Mouse (Mus musculus) right cerebral cortex, postnatal 10 days (tissue): ENCODE results near the gene Lmntd2.

ENCODE experiments used
- DNase-seq, 2 experiments: peaks; one replicate each; pipeline ENCODE4 v3.0.0; 2021; ENCODE audit warnings: low spot score in 2 of 2

Gene Lmntd2

DNA sequence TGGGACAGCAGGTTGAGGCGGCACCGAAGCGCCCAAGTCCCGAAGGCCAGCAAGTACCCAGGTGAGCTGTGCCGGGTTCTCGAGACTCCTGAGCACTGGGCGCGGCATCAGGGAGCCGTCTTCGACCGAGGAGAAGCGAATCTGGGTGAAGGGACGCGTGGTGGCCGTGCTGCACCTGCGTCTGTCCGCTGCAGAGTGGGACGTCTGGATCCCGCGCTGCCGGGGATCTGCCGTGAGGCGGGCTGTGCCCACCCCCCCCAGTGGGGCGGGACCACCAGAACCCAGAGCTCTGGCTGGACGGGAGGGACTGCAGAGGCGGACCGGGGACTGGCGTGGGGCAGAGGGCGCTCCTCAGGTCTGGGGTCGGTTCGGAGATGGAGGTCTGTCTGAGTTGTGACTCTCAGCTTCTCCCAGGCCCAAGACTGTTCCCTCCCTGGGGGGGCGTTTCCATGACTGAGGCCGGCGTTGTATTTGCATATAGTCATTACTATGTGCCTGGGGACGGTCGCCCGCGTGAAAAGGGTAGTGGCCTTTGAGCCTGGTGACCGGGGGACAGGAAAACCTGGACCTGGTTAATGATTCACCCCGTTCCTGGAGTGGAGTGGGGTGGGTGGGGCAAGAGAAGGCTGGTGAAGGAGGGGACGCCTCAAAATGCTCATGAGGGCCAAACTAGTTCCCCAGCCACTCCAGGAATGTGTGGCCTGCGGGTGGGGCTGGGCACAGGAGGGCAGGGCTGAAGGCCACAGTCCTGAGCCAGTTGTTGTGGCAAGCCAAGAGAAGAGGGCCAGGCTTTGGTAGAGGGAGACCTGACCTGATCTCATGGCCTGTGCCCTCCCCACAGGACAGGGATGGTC is 2.2 kb upstream of the Lmntd2 start:
- DNase-seq, result peak in 1 of 2 experiments; percentile 36

DNA sequence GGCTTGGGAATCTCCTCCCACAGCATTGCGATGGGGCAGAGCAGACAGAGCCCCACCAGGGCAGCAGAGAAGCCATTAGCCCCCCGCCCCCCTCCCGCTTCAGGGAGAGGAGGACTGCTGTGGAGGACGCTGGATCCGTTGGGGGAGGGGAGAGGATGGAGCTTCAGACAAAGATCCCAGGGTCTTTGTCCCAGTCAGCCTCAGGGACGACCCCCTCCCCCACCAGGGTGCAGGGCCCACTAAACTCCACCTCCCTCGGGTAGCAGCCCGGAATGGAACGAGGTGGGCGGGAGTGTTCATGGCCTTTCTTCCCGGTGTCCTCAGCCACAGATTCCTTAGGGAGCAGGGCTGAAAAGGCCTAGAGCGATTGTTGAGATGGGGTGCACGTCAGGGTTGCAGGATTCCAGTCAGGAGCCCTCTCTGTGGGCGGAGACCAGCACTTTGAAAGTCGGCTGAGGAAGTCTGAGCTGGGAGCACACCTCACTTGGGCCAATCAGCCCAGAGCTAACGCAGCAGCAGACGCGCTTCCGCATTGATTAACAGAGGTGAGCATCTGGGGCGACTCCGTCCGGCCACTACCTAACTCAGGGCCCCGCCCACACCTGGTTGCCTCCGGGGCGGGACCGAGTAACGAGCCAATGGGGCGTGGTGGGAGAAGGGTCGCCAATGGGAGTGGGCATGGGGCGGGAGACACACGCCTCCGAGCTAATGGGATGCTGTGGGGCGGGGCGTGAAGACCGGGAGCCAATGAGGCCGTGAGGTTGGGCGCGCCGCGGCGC is 1.4 kb upstream of the Lmntd2 start, which contains the start of gene Rassf7:
Rassf7 (plus strand) TSS at position 760 of the 779 bp plus-strand sequence.
- peak; percentile 89 to 92 for DNase-seq

DNA sequence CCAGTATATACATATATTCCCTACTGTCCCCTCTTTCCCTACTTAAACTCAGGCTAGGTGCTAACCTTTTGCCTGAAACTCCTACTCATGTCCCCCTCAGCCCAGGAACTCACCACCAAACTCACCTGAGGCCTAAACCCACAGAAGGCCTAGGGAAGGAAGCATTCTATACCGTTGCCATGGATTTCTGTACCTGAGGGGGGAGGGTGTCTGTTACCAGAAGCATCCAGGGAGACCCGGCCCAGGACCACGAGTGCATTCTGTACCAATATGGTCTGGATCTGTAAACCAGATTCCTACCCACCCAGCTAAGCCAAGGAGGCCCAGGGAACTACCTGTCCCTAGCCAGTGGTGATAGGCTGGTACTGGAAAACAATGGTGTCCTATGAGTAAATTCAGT is 430 bp upstream of the Lmntd2 start:
- no peak for DNase-seq

DNA sequence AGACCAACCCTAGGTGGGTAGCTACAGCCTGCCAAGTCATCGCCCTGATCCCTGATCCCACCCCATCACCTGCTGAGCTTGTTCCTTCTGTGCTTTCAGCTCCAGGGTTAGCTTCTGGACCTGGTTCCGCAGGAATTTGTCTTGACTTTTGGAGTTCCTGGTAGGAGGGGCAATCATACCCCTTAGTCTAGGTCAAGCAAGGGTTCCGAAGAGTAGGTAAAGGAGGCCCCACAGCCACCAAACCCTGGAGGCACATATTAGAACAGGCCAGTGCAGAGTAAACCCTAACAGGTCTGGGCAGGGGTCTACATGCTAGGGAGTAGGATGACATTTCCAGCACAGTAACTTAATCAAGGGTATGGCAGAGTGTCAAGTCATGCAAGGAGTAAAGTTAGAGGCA is 747 bp downstream of the Lmntd2 start:
- DNase-seq, result no peak

DNA sequence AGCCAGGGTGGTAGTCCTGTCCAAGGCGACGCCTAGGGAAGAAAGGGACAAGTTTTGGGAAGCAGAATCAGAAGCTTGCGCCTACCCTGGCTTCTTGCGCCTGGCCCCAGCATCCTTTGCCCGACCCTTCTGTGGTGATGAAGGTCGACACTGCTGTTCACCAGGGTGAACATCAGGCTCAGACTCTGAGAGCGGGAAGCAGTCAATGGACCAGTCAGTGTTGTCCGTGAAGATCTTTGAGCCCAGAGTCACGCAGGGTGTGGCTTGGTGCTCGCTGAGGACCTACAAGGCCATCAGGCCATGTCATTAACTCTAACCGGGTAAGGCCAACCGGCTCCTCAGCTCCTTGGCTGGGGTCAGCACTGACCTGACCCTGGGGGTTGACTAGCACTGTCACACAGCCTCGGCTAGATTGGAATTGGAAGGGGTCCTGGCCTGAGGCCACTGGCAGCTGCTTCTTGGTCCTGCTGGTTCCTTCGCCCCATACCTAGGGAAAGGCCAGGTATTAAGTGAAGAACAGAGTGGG is 3.2 kb downstream of the Lmntd2 start:
- no peak for DNase-seq

DNA sequence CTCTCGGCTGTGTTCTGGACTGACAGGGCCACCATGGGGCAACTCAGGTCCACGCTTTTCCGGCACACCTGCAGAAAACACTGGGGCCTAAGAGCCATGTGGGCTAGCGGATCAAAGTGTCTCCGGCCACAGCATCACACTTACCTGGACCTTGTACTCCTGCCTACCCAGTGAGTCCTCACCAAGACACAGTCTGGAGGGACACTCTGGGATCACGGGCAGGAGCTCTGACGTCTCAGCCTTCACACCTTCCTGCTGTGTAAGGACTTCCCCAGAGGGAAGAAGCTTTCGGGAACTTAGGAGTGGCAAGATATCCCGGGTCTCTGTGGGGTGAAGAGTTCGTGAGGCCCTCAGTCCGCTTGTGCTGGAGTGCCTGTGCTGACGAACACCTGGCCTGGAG is 3.7 kb downstream of the Lmntd2 start:
- DNase-seq, result no peak

DNA sequence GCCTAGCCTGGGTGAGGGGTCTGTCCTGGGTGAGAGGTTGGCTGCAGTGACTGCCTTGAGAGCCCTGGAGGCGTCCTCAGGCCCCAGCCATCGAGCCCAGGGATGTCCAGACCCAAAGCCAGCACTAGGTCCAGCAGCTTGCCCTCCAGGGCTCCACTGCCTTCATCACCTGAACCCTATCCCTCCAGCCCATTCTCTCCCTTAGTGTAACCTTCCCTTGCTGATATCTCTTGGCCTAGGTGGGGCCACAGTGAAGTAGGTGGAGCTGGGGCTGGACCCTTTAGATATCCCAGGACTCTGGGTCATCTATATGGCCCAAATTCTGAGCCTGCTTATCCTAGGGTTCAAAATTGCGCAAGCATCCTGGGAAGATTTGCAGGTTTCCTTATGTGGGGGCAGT is 4.4 kb downstream of the Lmntd2 start:
- no peak for DNase-seq

DNA sequence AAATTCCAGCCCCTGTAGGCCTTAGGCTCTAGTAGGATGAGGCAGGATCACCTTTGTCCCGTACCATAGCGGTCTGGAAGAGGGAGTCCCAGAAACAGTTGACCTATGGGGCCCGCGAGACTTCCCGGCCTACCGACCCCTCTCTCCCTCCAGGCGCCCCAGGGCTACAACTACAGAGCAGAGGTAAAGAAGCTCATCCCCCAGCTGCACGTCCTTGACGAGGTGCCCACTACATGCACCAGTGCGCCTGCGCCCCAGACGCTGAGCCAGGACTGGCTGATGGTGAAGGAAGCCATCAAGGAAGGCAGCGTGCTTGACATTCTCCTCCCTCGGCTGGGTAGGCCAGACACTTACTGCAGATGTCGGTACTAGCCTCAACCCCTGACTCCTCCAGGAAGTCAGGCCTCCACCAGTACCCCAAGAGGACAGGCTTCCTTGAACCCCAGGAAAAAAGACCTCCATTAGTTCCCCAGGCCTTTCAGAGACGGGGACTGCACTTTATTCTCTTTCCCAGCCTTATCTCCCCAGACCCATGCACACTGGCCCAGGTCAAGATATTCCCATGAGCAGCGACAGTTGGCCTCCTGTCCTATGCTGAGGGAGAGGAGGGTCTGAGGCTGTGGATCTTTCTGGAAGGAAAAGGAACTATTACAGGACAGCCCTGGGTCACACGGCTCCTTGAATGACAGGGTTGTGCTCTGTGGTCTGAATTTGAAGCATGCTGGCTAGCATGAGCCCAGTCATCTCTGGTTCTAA is 7.5 kb downstream of the Lmntd2 start:
- no peak for DNase-seq

DNA sequence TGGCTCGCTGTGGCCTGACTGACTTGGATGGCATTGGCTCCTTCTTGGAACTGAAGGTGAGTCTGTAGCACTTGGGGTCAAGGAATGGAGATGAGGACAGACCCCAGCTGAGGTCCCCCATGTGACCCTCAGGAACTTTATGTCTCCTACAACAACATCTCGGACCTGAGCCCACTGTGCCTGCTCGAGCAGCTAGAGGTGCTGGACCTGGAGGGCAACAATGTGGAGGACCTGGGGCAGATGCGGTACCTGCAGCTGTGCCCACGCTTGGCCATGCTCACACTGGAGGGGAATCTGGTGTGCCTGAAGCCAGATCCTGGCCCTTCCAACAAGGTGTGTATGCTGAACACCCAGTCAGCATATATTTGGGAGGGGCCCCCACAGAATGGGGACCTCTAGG is 8.4 kb downstream of the Lmntd2 start:
- DNase-seq, result no peak

DNA sequence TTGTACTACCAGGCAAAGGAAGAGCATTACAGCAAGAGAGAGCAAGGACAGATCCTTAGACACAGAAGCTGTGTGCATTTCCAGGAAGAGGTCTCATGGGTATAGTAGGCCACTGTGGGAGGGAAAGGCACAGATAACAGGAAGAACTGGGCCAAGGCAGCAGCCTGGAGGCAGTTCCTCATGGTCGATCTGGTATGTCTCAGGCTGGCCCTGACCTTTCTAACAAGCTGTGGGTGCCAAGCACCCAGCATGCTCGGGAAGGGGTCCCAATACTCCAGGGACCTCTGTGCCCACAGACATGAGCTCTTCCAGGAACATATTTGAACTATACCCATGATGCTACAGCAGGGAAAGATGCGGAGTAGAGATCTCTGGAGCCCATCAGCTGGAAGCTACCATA is 9.3 kb downstream of the Lmntd2 start:
- no peak for DNase-seq

DNA sequence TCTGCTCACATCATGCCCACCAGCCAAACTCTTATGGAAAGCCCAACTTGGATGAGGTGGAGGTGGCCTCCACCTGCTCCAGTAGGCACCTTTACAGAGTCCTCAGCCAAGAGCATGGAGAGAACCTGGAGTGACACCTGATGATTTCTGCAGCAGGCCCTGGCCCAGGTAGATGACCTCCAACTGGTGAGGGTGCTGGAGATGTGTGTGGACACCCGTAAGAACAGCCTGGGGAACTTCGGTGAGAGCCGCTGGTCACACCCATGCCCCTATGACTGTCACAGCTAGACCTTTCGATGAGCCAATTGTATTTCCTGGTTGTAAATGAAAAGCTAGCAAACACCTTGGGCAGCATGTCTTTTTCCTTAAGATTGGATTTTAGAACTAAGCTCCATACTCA is 15.8 kb downstream of the Lmntd2 start:
- DNase-seq, result no peak

DNA sequence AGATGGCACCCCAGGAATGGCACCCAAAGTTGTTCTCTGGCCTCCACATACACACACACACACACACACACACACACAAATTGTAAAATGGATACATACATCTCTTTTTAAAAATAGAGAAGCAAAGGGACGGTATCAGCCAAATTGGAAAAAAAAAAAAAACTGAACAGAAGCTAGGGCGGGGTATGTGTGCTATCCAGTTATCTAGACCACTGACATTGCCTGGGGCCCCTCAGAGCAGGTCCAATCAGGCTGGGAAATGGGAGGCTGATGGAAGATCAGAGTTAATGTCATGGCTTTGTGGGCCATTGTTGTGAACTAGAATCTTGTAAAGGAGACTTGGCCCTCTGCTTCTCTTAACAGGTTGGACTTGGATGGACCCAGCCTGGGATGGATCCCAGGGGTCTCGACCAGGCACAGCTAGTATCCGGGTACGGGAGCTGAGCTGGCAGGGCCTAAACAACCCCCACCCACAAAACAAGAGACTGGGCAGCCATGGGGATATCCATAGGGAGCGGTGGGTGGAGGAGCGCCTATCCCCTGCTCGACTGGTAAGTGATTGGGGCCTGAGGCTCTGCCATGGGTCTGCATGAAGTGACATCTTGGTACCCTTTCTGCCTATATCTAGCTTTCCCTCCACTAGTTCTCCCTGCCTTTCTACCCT is 17.1 kb downstream of the Lmntd2 start:
- DNase-seq, result no peak

DNA sequence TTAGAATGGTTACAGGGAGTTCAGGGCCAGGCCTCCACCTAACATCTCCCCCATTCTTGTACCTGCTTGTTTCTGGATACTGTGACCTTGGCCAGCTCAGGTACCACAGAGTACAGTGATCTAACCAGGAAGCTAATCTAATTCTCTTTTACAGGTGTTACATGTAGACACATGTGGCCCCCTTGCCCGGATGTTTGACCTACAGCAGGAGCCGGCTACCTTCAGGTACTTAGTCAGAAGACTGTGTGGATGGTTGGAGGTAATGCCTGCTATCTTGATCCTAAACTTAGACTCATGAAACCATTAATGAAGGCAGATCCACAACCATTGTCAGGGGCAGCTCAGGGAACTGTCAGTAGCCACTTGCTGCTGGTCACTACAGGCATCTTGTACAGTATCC is 18.1 kb downstream of the Lmntd2 start:
- DNase-seq, result no peak

DNA sequence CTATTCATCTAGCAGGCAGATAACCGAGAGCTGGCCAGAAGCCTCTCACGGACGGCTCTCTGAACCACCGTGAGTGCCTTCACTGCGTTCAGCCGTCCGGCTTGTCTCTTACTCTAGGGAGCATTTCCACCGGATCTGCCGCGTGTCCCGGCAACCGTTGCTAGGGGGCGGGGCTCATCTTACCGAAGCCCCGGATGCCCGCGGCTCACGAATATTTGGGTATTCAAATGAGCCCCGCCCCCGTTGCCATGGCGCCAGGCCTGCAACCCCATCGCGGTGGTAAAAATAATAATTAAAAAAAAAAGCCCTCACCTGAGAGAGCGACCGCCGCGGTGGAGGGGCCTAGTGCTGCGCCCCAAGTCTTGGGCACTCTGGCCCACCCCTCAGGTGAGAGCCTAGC is 19.1 kb downstream of the Lmntd2 start:
- peak; percentile 93 to 95 for DNase-seq

DNA sequence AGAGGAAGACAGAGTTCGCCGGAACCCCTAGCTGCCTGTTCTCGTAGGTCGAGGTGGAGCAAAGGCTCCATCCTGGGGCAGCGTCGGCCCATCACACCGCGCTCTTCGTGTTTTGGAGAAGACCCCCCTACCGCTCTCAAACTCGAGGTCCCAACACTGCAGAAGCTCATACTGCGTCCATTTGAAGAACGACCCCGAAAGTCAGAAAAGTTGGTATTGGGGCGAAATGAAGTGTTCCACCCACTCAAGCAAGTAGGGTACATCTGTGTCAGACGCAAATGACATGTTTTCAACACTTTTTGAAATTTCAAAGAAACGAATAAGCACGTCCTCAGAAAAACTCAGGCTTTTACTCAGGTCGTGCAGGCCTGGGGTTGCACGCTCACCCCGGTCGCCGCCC is 19.5 kb downstream of the Lmntd2 start:
- DNase-seq, result peak in 1 of 2 experiments; percentile 35

DNA sequence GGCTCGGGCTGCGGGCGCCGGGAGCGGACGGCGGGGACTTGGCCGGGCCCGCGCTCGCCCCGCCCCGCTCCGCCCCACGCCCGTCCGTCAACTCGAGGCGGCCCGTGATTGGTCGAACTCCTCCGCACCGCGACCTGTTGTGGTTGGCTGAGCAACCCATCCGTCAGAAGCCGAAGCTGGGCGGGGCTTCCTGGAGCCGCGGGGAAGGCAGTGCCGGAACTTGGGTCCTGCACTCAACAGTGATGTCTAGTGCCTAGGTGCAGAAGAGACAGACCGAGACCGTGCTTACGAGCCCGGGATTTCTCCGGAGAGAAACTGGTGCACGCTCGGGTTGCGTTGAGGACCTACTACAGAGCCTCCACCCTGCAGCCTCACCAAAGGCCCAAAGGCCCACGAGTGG is 19.9 kb downstream of the Lmntd2 start, which contains the start of the genes Hras and Lrrc56:
Hras (minus strand) TSS at position 58 of the 400 bp plus-strand sequence.
Lrrc56 (plus strand) TSS at position 210 of the 400 bp plus-strand sequence.
- DNase-seq, result peak; percentile 98 to 99

DNA sequence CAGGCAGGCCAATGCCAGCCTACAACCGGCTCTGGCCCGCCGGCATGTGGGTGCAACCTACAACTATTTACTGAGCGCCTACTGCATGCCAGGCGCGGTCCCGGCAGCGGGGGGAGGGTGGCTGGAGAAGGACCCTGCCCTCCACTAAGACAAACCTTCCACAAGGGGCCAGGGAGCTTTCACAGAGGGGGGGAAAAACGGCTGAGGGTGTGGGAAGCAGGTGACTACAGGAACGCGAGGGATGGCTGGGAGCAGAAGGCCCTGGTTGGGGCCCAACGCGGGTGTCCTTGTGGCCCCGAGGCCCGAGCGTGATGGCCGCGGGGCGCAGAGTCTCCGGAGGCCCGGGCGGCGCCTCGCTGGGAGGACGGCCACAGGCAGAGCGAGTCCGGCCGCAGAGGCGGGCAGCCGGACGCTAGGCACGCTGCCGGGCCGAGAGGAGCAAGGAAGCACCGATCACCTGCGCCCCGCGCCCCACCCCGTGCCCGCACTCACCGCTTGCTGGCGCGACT is 20.5 kb downstream of the Lmntd2 start:
- peak; percentile 60 for DNase-seq

DNA sequence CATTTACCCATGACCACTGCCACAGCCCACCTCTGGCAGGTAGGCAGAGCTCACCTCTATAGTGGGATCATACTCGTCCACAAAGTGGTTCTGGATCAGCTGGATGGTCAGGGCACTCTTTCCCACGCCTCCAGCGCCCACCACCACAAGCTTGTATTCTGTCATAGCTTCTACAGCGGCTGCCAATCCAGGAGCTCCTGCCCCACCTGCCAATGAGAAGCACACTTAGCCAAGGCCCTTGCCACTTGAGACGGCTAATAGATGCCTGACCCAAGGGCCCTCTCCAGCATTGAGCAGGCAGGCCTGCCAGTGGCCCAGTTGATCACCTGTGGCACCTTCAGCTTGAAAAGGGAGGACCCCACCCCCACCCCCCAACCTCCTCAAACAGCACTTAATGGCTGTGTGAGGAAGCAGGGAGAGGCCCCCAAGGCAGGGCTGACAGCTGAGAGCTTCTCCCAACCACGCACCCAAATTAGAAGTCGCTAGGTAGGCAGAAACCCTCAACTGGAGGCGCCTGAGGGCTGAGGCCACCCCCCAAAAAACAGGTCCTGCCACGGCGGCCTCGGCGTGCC is 21.0 kb downstream of the Lmntd2 start:
- peak in 1 of 2 experiments; percentile 65 for DNase-seq

DNA sequence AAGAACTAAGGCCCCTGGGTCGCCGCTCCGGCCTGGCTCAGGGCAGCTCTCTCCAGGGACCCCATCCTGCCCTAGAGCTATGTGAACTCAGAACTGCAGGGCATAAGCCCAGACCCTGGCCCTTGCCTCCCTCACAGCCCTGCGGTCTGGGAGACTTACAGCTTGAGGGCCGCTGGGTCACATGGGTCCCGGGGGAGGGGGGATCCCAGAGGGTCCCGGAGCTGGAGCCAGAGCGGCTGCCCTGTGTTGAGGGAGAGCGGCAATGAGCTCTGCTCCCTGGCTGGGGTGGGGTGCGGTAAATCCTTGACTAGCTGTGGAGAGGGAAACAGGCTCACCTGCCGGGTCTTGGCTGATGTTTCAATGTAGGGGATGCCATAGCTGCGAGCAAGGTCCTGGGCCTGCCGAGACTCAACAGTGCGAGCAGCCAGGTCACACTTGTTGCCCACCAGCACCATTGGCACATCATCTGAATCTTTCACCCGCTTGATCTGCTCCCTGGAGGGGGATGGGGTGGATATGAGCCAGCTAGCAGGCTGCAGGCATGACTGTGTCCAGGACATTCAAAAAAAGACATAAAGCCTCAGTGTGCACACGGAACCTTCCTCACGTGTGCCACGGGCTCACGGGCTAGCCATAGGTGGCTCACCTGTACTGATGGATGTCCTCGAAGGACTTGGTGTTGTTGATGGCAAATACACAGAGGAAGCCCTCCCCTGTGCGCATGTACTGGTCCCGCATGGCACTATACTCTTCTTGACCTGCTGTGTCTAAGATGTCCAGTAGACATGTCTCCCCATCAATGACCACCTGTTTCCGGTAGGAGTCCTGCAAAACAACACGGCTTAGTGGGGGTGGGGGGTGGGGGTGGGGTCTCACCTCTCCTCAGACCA is 21.8 kb downstream of the Lmntd2 start:
- DNase-seq, result peak in 1 of 2 experiments; percentile 37

DNA sequence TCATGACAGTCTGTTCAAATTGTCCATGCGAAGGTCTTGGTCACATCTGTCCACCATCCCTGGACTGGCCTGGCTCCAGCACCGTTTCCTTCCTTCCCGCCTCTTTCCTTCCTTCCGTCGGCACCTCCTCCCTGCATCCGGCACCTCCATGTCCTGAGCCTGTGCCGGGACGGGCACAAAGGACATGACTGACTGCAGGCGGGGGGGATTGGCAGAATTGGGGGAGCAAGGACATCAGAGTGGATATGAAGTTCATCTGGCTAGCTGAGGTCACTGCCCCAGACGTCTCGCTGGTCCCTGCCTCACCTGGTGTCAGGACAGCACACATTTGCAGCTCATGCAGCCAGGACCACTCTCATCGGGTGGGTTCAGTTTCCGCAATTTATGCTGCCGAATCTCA is 22.8 kb downstream of the Lmntd2 start:
- DNase-seq, result peak in 1 of 2 experiments; percentile 32
